Mouse (Mus musculus) 416B (cell line): ENCODE results near the gene Gstk1.

Source experiments
- DNase-seq: peaks from one replicate; pipeline ENCODE4 v3.0.0; 2011; ENCODE audit warnings: low read depth

Gstk1 gene

GRCm38 (mm10) chr6:42245711-42246353, at the start of gene Gstk1:
Gene Gstk1, plus strand, starts transcription at chr6:42245935.
- DNase-seq: no peak

- DNase-seq: peak; percentile 63
Observed at GRCm38 (mm10) chr6:42197710-42198109, 48.0 kb upstream of the Gstk1 start.

- DNase-seq: no peak
Observed at GRCm38 (mm10) chr6:42199498-42199897, 46.2 kb upstream of the Gstk1 start.

GRCm38 (mm10) chr6:42215028-42215427, 30.7 kb upstream of the Gstk1 start, which contains the start of gene Tas2r144:
Gene Tas2r144, plus strand, starts transcription at chr6:42215328.
- peak; percentile 13 for DNase-seq

- no peak for DNase-seq
Observed at GRCm38 (mm10) chr6:42222286-42222685, 23.4 kb upstream of the Gstk1 start.

- no peak for DNase-seq
Observed at GRCm38 (mm10) chr6:42225046-42225445, 20.7 kb upstream of the Gstk1 start.

- peak; percentile 74 for DNase-seq
Observed at GRCm38 (mm10) chr6:42227240-42228101, 18.3 kb upstream of the Gstk1 start.

GRCm38 (mm10) chr6:42229610-42230009, 16.1 kb upstream of the Gstk1 start:
- no peak for DNase-seq

GRCm38 (mm10) chr6:42231191-42231590, 14.5 kb upstream of the Gstk1 start:
- no peak for DNase-seq

- DNase-seq: no peak
Observed at GRCm38 (mm10) chr6:42237276-42237805, 8.4 kb upstream of the Gstk1 start.

GRCm38 (mm10) chr6:42241311-42242045, 4.3 kb upstream of the Gstk1 start:
- no peak for DNase-seq

GRCm38 (mm10) chr6:42247173-42247572, 1.4 kb downstream of the Gstk1 start:
- DNase-seq: no peak

GRCm38 (mm10) chr6:42247981-42248380, 2.2 kb downstream of the Gstk1 start:
- DNase-seq: no peak

- no peak for DNase-seq
Observed at GRCm38 (mm10) chr6:42251791-42252190, 6.1 kb downstream of the Gstk1 start.

GRCm38 (mm10) chr6:42253103-42253502, 7.4 kb downstream of the Gstk1 start:
- no peak for DNase-seq

GRCm38 (mm10) chr6:42257303-42257863, 11.6 kb downstream of the Gstk1 start:
- DNase-seq: peak; percentile 41

- peak; percentile 40 for DNase-seq
Observed at GRCm38 (mm10) chr6:42260430-42260829, 14.7 kb downstream of the Gstk1 start.

GRCm38 (mm10) chr6:42261524-42262170, 15.9 kb downstream of the Gstk1 start, which contains the start of gene Tmem139:
Gene Tmem139, plus strand, starts transcription at chr6:42261970.
- DNase-seq: no peak

GRCm38 (mm10) chr6:42264626-42265312, 19.0 kb downstream of the Gstk1 start, which contains the start of gene Casp2:
Gene Casp2, plus strand, starts transcription at chr6:42264985.
- peak; percentile 99 for DNase-seq
